Mouse (Mus musculus): ENCODE data around the gene Csnk1d. TPM values are rescaled to one million over a fixed set of nuclear protein-coding genes. Genes with fewer than 3 reads are reported as not detected.

The Csnk1d gene
- polyA plus RNA-seq, 1 experiment from 2014 or later: 62.0 TPM

GRCm38 (mm10) chr11:121019501-121019900 is 28.4 kb upstream of the Csnk1d start:
- H3K4me1 ChIP-seq (replicated peaks; ENCODE audit: control insufficient read depth, insufficient read depth, low read length): 0 out of 2 replicates have a peak, but pooled peaks cover 4% of the 10 kb centered on the region
- no peak overlapping the region for H3K27ac ChIP-seq (ENCODE audit: low read depth, low read length)
- H3K9me3 ChIP-seq (ENCODE audit: control insufficient read depth): no peaks in the 10 kb centered on the region
- ATAC-seq: no peak
- H3K4me3 ChIP-seq (ENCODE audit: low read depth, low read length): no peak overlapping the region
- H3K4me2 ChIP-seq (replicated peaks; ENCODE audit: low read depth): no peak overlapping the region
- 91% methylated on average over 5 of the region's 5 CpGs for WGBS
- no peaks in the 10 kb centered on the region for H3K27me3 ChIP-seq (replicated peaks; ENCODE audit: control insufficient read depth, insufficient read depth, low read length)
- no peak overlapping the region for H3K9ac ChIP-seq (ENCODE audit: low read depth, low read length)
- H3K36me3 ChIP-seq (ENCODE audit: control insufficient read depth, insufficient read depth): no peaks in the 10 kb centered on the region
- no peak for TF ChIP-seq CTCF (IDR thresholded peaks at IDR 0.05; ENCODE audit: low read depth)

GRCm38 (mm10) chr11:121017703-121018102 is 26.6 kb upstream of the Csnk1d start:
- no peaks in the 10 kb centered on the region for H3K9me3 ChIP-seq (ENCODE audit: control insufficient read depth)
- H3K4me1 ChIP-seq (replicated peaks; ENCODE audit: control insufficient read depth, insufficient read depth, low read length): 0 out of 2 replicates have a peak, but pooled peaks cover 4% of the 10 kb centered on the region
- H3K9ac ChIP-seq (ENCODE audit: low read depth, low read length): no peak overlapping the region
- no peaks in the 10 kb centered on the region for H3K36me3 ChIP-seq (ENCODE audit: control insufficient read depth, insufficient read depth)
- no peak overlapping the region for H3K4me3 ChIP-seq (ENCODE audit: low read depth, low read length)
- ATAC-seq: peak; percentile 31; the same call in 1 of the 2 replicates
- H3K27me3 ChIP-seq (replicated peaks; ENCODE audit: control insufficient read depth, insufficient read depth, low read length): no peaks in the 10 kb centered on the region
- H3K27ac ChIP-seq (ENCODE audit: low read depth, low read length): no peak overlapping the region
- peak; percentile 92 for TF ChIP-seq CTCF (IDR thresholded peaks at IDR 0.05; ENCODE audit: low read depth)
- 49% methylated on average over 3 of the region's 3 CpGs for WGBS
- H3K4me2 ChIP-seq (replicated peaks; ENCODE audit: low read depth): no peak overlapping the region

GRCm38 (mm10) chr11:121015472-121015871 is 24.3 kb upstream of the Csnk1d start:
- Histone ChIP-seq H3K36me3 (ENCODE audit: control insufficient read depth, insufficient read depth) (no peaks in the 10 kb centered on the region), H3K4me1 (replicated peaks; ENCODE audit: control insufficient read depth, insufficient read depth, low read length) (0 out of 2 replicates have a peak, but pooled peaks cover 4% of the 10 kb centered on the region), H3K27ac (ENCODE audit: low read depth, low read length) (no peak overlapping the region), H3K9me3 (ENCODE audit: control insufficient read depth) (no peaks in the 10 kb centered on the region), H3K9ac (ENCODE audit: low read depth, low read length) (no peak overlapping the region), H3K27me3 (replicated peaks; ENCODE audit: control insufficient read depth, insufficient read depth, low read length) (no peaks in the 10 kb centered on the region), H3K4me2 (replicated peaks; ENCODE audit: low read depth) (peak overlapping the region; percentile 55; the same call in 1 of the 2 replicates), H3K4me3 (ENCODE audit: low read depth, low read length) (no peak overlapping the region)
- TF ChIP-seq CTCF (IDR thresholded peaks at IDR 0.05; ENCODE audit: low read depth): no peak
- no peak for ATAC-seq
- WGBS: 50% methylated on average over 6 of the region's 6 CpGs

- Histone ChIP-seq H3K27me3 (replicated peaks; ENCODE audit: control insufficient read depth, insufficient read depth, low read length) (no peaks in the 10 kb centered on the region), H3K4me2 (replicated peaks; ENCODE audit: low read depth) (peak overlapping the region; percentile 55), H3K4me1 (replicated peaks; ENCODE audit: control insufficient read depth, insufficient read depth, low read length) (0 out of 2 replicates have a peak, but pooled peaks cover 4% of the 10 kb centered on the region), H3K9me3 (ENCODE audit: control insufficient read depth) (no peaks in the 10 kb centered on the region), H3K27ac (ENCODE audit: low read depth, low read length) (no peak overlapping the region), H3K9ac (ENCODE audit: low read depth, low read length) (no peak overlapping the region), H3K4me3 (ENCODE audit: low read depth, low read length) (peak overlapping the region; percentile 14; the same call in 1 of the 2 replicates), H3K36me3 (ENCODE audit: control insufficient read depth, insufficient read depth) (no peaks in the 10 kb centered on the region)
- 34% methylated on average over 19 of the region's 19 CpGs for WGBS
- peak; percentile 46 for TF ChIP-seq CTCF (IDR thresholded peaks at IDR 0.05; ENCODE audit: low read depth)
- peak; percentile 11; the same call in 1 of the 2 replicates for ATAC-seq
Observed at GRCm38 (mm10) chr11:121014896-121015300, 23.8 kb upstream of the Csnk1d start.

GRCm38 (mm10) chr11:121013656-121014055 is 22.5 kb upstream of the Csnk1d start:
- H3K4me2 ChIP-seq (replicated peaks; ENCODE audit: low read depth): no peak overlapping the region
- H3K27me3 ChIP-seq (replicated peaks; ENCODE audit: control insufficient read depth, insufficient read depth, low read length): no peaks in the 10 kb centered on the region
- WGBS: 81% methylated on average over 7 of the region's 7 CpGs
- 0 out of 2 replicates have a peak, but pooled peaks cover 4% of the 10 kb centered on the region for H3K4me1 ChIP-seq (replicated peaks; ENCODE audit: control insufficient read depth, insufficient read depth, low read length)
- H3K27ac ChIP-seq (ENCODE audit: low read depth, low read length): no peak overlapping the region
- H3K36me3 ChIP-seq (ENCODE audit: control insufficient read depth, insufficient read depth): no peaks in the 10 kb centered on the region
- no peak overlapping the region for H3K4me3 ChIP-seq (ENCODE audit: low read depth, low read length)
- TF ChIP-seq CTCF (IDR thresholded peaks at IDR 0.05; ENCODE audit: low read depth): no peak
- ATAC-seq: no peak
- H3K9ac ChIP-seq (ENCODE audit: low read depth, low read length): no peak overlapping the region
- no peaks in the 10 kb centered on the region for H3K9me3 ChIP-seq (ENCODE audit: control insufficient read depth)

GRCm38 (mm10) chr11:121010044-121010755 is 19.1 kb upstream of the Csnk1d start:
- no peak overlapping the region for H3K9ac ChIP-seq (ENCODE audit: low read depth, low read length)
- no peaks in the 10 kb centered on the region for H3K9me3 ChIP-seq (ENCODE audit: control insufficient read depth)
- no peaks in the 10 kb centered on the region for H3K36me3 ChIP-seq (ENCODE audit: control insufficient read depth, insufficient read depth)
- 0 out of 2 replicates have a peak, but pooled peaks cover 4% of the 10 kb centered on the region for H3K4me1 ChIP-seq (replicated peaks; ENCODE audit: control insufficient read depth, insufficient read depth, low read length)
- TF ChIP-seq CTCF (IDR thresholded peaks at IDR 0.05; ENCODE audit: low read depth): no peak
- H3K4me3 ChIP-seq (ENCODE audit: low read depth, low read length): no peak overlapping the region
- WGBS: 86% methylated on average over 3 of the region's 3 CpGs
- no peaks in the 10 kb centered on the region for H3K27me3 ChIP-seq (replicated peaks; ENCODE audit: control insufficient read depth, insufficient read depth, low read length)
- ATAC-seq: peak; percentile 48; the same call in 1 of the 2 replicates
- H3K27ac ChIP-seq (ENCODE audit: low read depth, low read length): no peak overlapping the region
- no peak overlapping the region for H3K4me2 ChIP-seq (replicated peaks; ENCODE audit: low read depth)
